Mouse (Mus musculus): ENCODE measurements around the gene Mymk. TPM values are rescaled to one million over a fixed set of nuclear protein-coding genes. Genes with fewer than 3 reads are reported as not detected.

Mymk gene
- polyA plus RNA-seq, 1 experiment from 2014 or later, result 1.5 TPM

- no peak for DNase-seq (ENCODE audit: low spot score)
- peak overlapping the region; percentile 8; the same call in 1 of the 2 replicates for H3K27ac ChIP-seq
- H3K9me3 ChIP-seq (replicated peaks), result no peaks in the 10 kb centered on the region
- H3K4me1 ChIP-seq, result peaks cover 18% of the 10 kb centered on the region
- WGBS, result 84% methylated on average over 10 of the region's 10 CpGs
- peaks cover 26% of the 10 kb centered on the region for H3K27me3 ChIP-seq (ENCODE audit: low read depth, poor library complexity, severe bottlenecking)
- no peaks in the 10 kb centered on the region for H3K36me3 ChIP-seq
- H3K4me3 ChIP-seq, result peak overlapping the region; percentile 48
Measured at GRCm38 (mm10) chr2:27026857-27027617, 44.9 kb downstream of the Mymk start.

- no peak overlapping the region for H3K4me3 ChIP-seq
- DNase-seq (ENCODE audit: low spot score), result no peak
- WGBS, result 94% methylated on average over 3 of the region's 3 CpGs
- H3K27me3 ChIP-seq (ENCODE audit: low read depth, poor library complexity, severe bottlenecking), result peaks cover 26% of the 10 kb centered on the region
- peaks cover 23% of the 10 kb centered on the region for H3K4me1 ChIP-seq
- no peaks in the 10 kb centered on the region for H3K9me3 ChIP-seq (replicated peaks)
- H3K36me3 ChIP-seq, result no peaks in the 10 kb centered on the region
- no peak overlapping the region for H3K27ac ChIP-seq
Measured at GRCm38 (mm10) chr2:27026332-27026731, 45.6 kb downstream of the Mymk start.

GRCm38 (mm10) chr2:27025545-27025944, 46.4 kb downstream of the Mymk start:
- Histone ChIP-seq H3K4me3 (no peak overlapping the region), H3K9me3 (replicated peaks) (no peaks in the 10 kb centered on the region), H3K36me3 (peaks cover 7% of the 10 kb centered on the region; the same call in 1 of the 2 replicates), H3K27me3 (ENCODE audit: low read depth, poor library complexity, severe bottlenecking) (peaks cover 26% of the 10 kb centered on the region), H3K4me1 (peaks cover 23% of the 10 kb centered on the region), H3K27ac (no peak overlapping the region)
- 94% methylated on average over 3 of the region's 3 CpGs for WGBS
- DNase-seq (ENCODE audit: low spot score), result no peak

- H3K36me3 ChIP-seq, result peaks cover 21% of the 10 kb centered on the region
- peaks cover 15% of the 10 kb centered on the region for H3K27me3 ChIP-seq (ENCODE audit: low read depth, poor library complexity, severe bottlenecking)
- H3K27ac ChIP-seq, result no peak overlapping the region
- H3K4me1 ChIP-seq, result peaks cover 23% of the 10 kb centered on the region
- H3K9me3 ChIP-seq (replicated peaks), result no peaks in the 10 kb centered on the region
- WGBS, result 89% methylated on average over 14 of the region's 14 CpGs
- H3K4me3 ChIP-seq, result no peak overlapping the region
- DNase-seq (ENCODE audit: low spot score), result no peak
Measured at GRCm38 (mm10) chr2:27024136-27024535, 47.8 kb downstream of the Mymk start.

- H3K27me3 ChIP-seq (ENCODE audit: low read depth, poor library complexity, severe bottlenecking), result 0 out of 2 replicates have a peak, but pooled peaks cover 6% of the 10 kb centered on the region
Measured at GRCm38 (mm10) chr2:27022612-27023011, 49.4 kb downstream of the Mymk start.

GRCm38 (mm10) chr2:27021103-27021502, 50.9 kb downstream of the Mymk start:
- Histone ChIP-seq H3K36me3 (peaks cover 51% of the 10 kb centered on the region), H3K27me3 (ENCODE audit: low read depth, poor library complexity, severe bottlenecking) (no peaks in the 10 kb centered on the region), H3K9me3 (replicated peaks) (no peaks in the 10 kb centered on the region), H3K4me3 (no peak overlapping the region), H3K4me1 (peaks cover 11% of the 10 kb centered on the region), H3K27ac (no peak overlapping the region)
- WGBS, result 93% methylated on average over 1 of the region's 1 CpGs
- DNase-seq (ENCODE audit: low spot score), result no peak

More at GRCm38 (mm10) chr2:27022612-27023011, 49.4 kb downstream of the Mymk start:
- Histone ChIP-seq H3K9me3 (replicated peaks) (no peaks in the 10 kb centered on the region), H3K4me1 (peaks cover 15% of the 10 kb centered on the region), H3K36me3 (peaks cover 36% of the 10 kb centered on the region), H3K4me3 (no peak overlapping the region), H3K27ac (peak overlapping the region; percentile 42; the same call in 1 of the 2 replicates)
- WGBS, result 77% methylated on average over 6 of the region's 6 CpGs
- no peak for DNase-seq (ENCODE audit: low spot score)

- Histone ChIP-seq H3K27me3 (ENCODE audit: low read depth, poor library complexity, severe bottlenecking) (no peaks in the 10 kb centered on the region), H3K4me1 (peaks cover 11% of the 10 kb centered on the region), H3K9me3 (replicated peaks) (no peaks in the 10 kb centered on the region), H3K27ac (no peak overlapping the region), H3K4me3 (no peak overlapping the region), H3K36me3 (peaks cover 67% of the 10 kb centered on the region)
- 89% methylated on average over 2 of the region's 2 CpGs for WGBS
- no peak for DNase-seq (ENCODE audit: low spot score)
Measured at GRCm38 (mm10) chr2:27019530-27019929, 52.4 kb downstream of the Mymk start.

GRCm38 (mm10) chr2:27017802-27018201, 54.2 kb downstream of the Mymk start:
- Histone ChIP-seq H3K27me3 (ENCODE audit: low read depth, poor library complexity, severe bottlenecking) (no peaks in the 10 kb centered on the region), H3K27ac (no peak overlapping the region), H3K4me1 (peaks cover 10% of the 10 kb centered on the region; the same call in 1 of the 2 replicates), H3K9me3 (replicated peaks) (no peaks in the 10 kb centered on the region), H3K4me3 (no peak overlapping the region), H3K36me3 (peaks cover 84% of the 10 kb centered on the region)
- 53% methylated on average over 5 of the region's 5 CpGs for WGBS
- DNase-seq (ENCODE audit: low spot score), result peak; percentile 82

Other genes with a start within 250 kb of the Mymk start
- not detected in 2 replicates for gene Abo, start 207.2 kb downstream of the Mymk start, polyA plus RNA-seq (2016; fragmentation: Nextera tagmentation; extraction: Ambion mirVana)
- gene Surf6, start 169.3 kb downstream of the Mymk start, polyA plus RNA-seq (2016; fragmentation: Nextera tagmentation; extraction: Ambion mirVana), result 42.1 and 43.0 TPM in 2 replicates
- 79.3 and 82.8 TPM in 2 replicates for gene Med22, start 161.5 kb downstream of the Mymk start, polyA plus RNA-seq (2016; fragmentation: Nextera tagmentation; extraction: Ambion mirVana)
- gene Rpl7a, start 161.4 kb downstream of the Mymk start, polyA plus RNA-seq (2016; fragmentation: Nextera tagmentation; extraction: Ambion mirVana), result 702 and 807 TPM in 2 replicates
- 50.6 and 60.5 TPM in 2 replicates for gene Surf2, start 155.8 kb downstream of the Mymk start, polyA plus RNA-seq (2016; fragmentation: Nextera tagmentation; extraction: Ambion mirVana)
- 44.0 and 50.3 TPM in 2 replicates for gene Surf1, start 155.6 kb downstream of the Mymk start, polyA plus RNA-seq (2016; fragmentation: Nextera tagmentation; extraction: Ambion mirVana)
- 171 and 192 TPM in 2 replicates for gene Surf4, start 138.3 kb downstream of the Mymk start, polyA plus RNA-seq (2016; fragmentation: Nextera tagmentation; extraction: Ambion mirVana)
- 0.06 TPM in 1 of 2 replicates, not detected in the other for gene Stkld1, start 138.1 kb downstream of the Mymk start, polyA plus RNA-seq (2016; fragmentation: Nextera tagmentation; extraction: Ambion mirVana)
- 59.4 and 61.0 TPM in 2 replicates for gene Rexo4, start 107.8 kb downstream of the Mymk start, polyA plus RNA-seq (2016; fragmentation: Nextera tagmentation; extraction: Ambion mirVana)
- 0.04 TPM in 1 of 2 replicates, not detected in the other for gene Adamts13, start 98.8 kb downstream of the Mymk start, polyA plus RNA-seq (2016; fragmentation: Nextera tagmentation; extraction: Ambion mirVana)
- gene Cacfd1, start 62.3 kb downstream of the Mymk start, polyA plus RNA-seq (2016; fragmentation: Nextera tagmentation; extraction: Ambion mirVana), result 86.4 and 109 TPM in 2 replicates
- 0.49 and 0.91 TPM in 2 replicates for gene Slc2a6, start 44.2 kb downstream of the Mymk start, polyA plus RNA-seq (2016; fragmentation: Nextera tagmentation; extraction: Ambion mirVana)
- 3.5 and 9.1 TPM in 2 replicates for gene Adamtsl2, start 7.2 kb upstream of the Mymk start, polyA plus RNA-seq (2016; fragmentation: Nextera tagmentation; extraction: Ambion mirVana)
- gene Fam163b, start 70.3 kb upstream of the Mymk start, polyA plus RNA-seq (2016; fragmentation: Nextera tagmentation; extraction: Ambion mirVana), result 0.48 and 0.79 TPM in 2 replicates
- not detected in 2 replicates for gene Dbh, start 93.1 kb upstream of the Mymk start, polyA plus RNA-seq (2016; fragmentation: Nextera tagmentation; extraction: Ambion mirVana)
- 2.5 and 3.1 TPM in 2 replicates for gene Sardh, start 176.2 kb upstream of the Mymk start, polyA plus RNA-seq (2016; fragmentation: Nextera tagmentation; extraction: Ambion mirVana)

Data from limb, embryonic 10.5 days (tissue).